Mouse (Mus musculus) left cerebral cortex, adult 9 months (tissue): ENCODE measurements around the gene Gpr157.
A peak's percentile ranks its signal among the peaks of the same experiment; 100 is the strongest.

Experiments used
- DNase-seq, 2 experiments: peaks; one replicate each; pipeline ENCODE4 v3.0.0; 2022; ENCODE audit warnings: low spot score in 2 of 2

Gpr157 gene

GRCm38 (mm10) chr4:150109636-150110035 lies 22.5 kb downstream of the Gpr157 start:
- no peak for DNase-seq

GRCm38 (mm10) chr4:150110373-150110772 lies 23.2 kb downstream of the Gpr157 start:
- no peak for DNase-seq

GRCm38 (mm10) chr4:150112867-150113266 lies 25.7 kb downstream of the Gpr157 start:
- DNase-seq: peak in 1 of 2 experiments; percentile 76

- DNase-seq: no peak
Measured at GRCm38 (mm10) chr4:150114505-150115061, 27.4 kb downstream of the Gpr157 start.

GRCm38 (mm10) chr4:150117311-150117710 lies 30.1 kb downstream of the Gpr157 start:
- DNase-seq: peak in 1 of 2 experiments; percentile 52

GRCm38 (mm10) chr4:150118163-150118562 lies 31.0 kb downstream of the Gpr157 start:
- no peak for DNase-seq

GRCm38 (mm10) chr4:150119055-150119454 lies 31.9 kb downstream of the Gpr157 start, which contains the start of gene Slc2a5:
Gene Slc2a5 (plus strand): TSS chr4:150119283.
- DNase-seq: no peak

- DNase-seq: no peak
Measured at GRCm38 (mm10) chr4:150119640-150120039, 32.5 kb downstream of the Gpr157 start.

GRCm38 (mm10) chr4:150120173-150120833 lies 33.1 kb downstream of the Gpr157 start:
- no peak for DNase-seq

GRCm38 (mm10) chr4:150121430-150121829 lies 34.3 kb downstream of the Gpr157 start:
- no peak for DNase-seq

- DNase-seq: no peak
Measured at GRCm38 (mm10) chr4:150122476-150122875, 35.3 kb downstream of the Gpr157 start.

- no peak for DNase-seq
Measured at GRCm38 (mm10) chr4:150126373-150126772, 39.2 kb downstream of the Gpr157 start.

- DNase-seq: no peak
Measured at GRCm38 (mm10) chr4:150127894-150128293, 40.7 kb downstream of the Gpr157 start.

GRCm38 (mm10) chr4:150128571-150128970 lies 41.4 kb downstream of the Gpr157 start:
- DNase-seq: no peak

GRCm38 (mm10) chr4:150130661-150131060 lies 43.5 kb downstream of the Gpr157 start:
- no peak for DNase-seq

- no peak for DNase-seq
Measured at GRCm38 (mm10) chr4:150132692-150133271, 45.6 kb downstream of the Gpr157 start.

GRCm38 (mm10) chr4:150135254-150135653 lies 48.1 kb downstream of the Gpr157 start:
- DNase-seq: no peak

- DNase-seq: peak in 1 of 2 experiments; percentile 67
Measured at GRCm38 (mm10) chr4:150136693-150137092, 49.5 kb downstream of the Gpr157 start.

GRCm38 (mm10) chr4:150137368-150138083 lies 50.4 kb downstream of the Gpr157 start:
- DNase-seq: no peak

- peak; percentile 33 to 57 for DNase-seq
Measured at GRCm38 (mm10) chr4:150138084-150138543, 50.9 kb downstream of the Gpr157 start.

GRCm38 (mm10) chr4:150139090-150139489 lies 51.9 kb downstream of the Gpr157 start:
- DNase-seq: no peak

- no peak for DNase-seq
Measured at GRCm38 (mm10) chr4:150140346-150140745, 53.2 kb downstream of the Gpr157 start.
